Mouse (Mus musculus) thymus, postnatal 14 days (tissue): ENCODE measurements around the gene Vmn2r104.

Experiments
- DNase-seq: peaks from one replicate; pipeline ENCODE4 v3.0.0; 2021

Gene Vmn2r104

DNA sequence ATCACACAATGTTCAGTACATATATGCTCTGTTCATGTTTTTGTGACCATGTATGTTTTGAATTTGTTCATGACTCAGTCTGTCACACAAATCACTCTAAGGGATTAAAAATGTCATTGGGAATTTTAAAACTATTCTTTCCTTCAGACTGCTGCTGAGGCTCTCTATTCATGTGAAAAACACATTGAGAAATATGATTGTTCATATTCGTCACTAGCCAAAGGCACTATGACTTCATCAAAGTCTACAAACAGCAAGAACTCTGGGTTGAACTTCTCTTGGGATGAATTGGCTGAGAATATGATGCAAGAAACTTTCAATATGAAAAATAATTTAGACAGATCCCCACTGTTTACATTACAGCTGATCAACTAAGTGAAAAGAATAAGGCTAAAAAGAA is at the start of gene Vmn2r104:
Gene Vmn2r104 (minus strand): TSS at position 101 of the 400 bp plus-strand sequence.
- no peak for DNase-seq

DNA sequence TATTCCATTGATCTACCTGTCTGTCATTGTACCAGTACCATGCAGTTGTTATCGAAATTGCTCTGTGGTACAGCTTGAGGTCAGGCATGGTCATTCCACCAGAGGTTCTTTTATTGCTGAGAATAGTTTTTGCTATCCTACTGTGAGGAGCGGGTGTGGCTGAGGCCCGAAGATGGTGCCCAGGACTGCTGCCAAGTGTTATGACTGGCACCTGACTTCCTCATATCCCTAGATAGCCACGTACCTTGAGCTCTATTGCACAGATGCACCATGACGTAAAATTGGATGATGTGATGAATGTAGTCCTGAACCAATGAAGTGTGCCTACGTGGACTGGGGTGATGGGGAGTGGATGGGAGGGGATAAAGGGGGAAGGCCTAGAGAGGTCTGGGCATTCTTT is 26.0 kb upstream of the Vmn2r104 start:
- no peak for DNase-seq

DNA sequence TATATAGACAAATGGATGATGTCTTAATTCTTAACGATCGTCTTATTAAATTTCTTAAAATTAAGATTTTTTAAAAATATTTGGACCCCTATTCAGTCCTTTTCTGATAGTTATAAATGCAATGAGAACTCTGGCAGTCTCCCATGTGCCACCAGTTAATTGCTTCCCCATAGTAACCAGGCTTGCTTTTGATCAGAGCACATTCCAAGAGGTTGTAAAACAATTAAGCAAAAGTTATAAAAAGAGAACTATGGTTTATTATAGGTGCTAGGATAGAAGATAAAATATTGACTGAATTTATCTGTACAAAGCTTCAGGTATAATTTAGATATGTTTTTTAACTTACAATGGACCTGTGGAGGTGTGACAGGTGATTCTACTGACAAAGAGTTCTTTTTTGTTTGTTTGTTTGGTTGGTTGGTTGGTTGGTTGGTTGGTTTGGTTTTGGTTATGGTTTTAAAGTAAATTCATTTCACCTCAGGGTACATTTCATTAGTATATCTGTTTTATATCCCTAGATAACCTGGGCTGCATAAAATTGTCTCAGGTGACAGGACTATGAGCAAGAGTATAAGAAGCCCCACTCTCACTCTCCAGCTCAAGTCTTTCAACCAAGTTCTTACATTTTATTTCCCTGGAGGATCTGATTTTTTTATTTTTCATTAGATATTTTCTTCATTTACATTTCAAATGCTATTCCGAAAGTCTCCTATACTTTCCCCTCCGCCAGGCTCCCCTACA is 23.7 kb upstream of the Vmn2r104 start:
- no peak for DNase-seq
